Mouse (Mus musculus) heart, postnatal 0 days (tissue): ENCODE measurements around the gene Sirt1.

Experiments
- CTCF ChIP-seq: IDR thresholded peaks from 2 replicates; pipeline ENCODE4 v1.5.1; 2016; ENCODE audit warnings: antibody characterized with exemption, control low read depth, low read depth
- EP300 ChIP-seq: IDR thresholded peaks from 2 replicates; pipeline ENCODE4 v1.6.1; 2016; ENCODE audit warnings: antibody characterized with exemption, low read depth

DNA sequence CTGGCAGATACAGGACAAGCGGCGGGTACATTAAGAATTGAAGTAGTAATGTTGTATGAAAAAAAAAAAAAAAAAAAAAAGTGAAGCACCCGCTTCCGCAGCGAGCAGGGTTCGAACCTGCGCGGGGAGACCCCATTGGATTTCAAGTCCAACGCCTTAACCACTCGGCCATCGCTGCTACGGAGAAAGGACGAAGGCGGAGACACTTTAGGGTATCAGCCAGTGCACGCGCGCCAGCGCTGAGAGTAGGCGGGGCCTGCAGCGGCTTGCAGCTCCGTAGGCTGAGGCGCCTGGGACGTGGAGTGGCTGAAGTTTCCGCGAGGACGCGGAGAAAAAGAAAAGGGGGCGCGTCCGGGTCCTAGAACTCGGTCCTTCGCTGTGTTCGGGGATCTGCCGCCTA is 47.9 kb upstream of the Sirt1 start:
- TF ChIP-seq CTCF (no peak), EP300 (peak; percentile 81)
